In genomic region chr17:33717246-33717645, GRCm38 (mm10) we compare ENCODE assay signal across 17 mouse cellular contexts. TPM values are rescaled to one million over a fixed set of nuclear protein-coding genes. Genes with fewer than 3 reads are reported as not detected.
DNase-seq lines count a peak whose midpoint lies in the region; ATAC-seq and TF ChIP-seq lines count a peak whose summit lies in the region.
"Had no signal": no experiment of that assay in that cellular context is flagged by ENCODE, and none has a peak within 500 bp of the region (broad histone marks: within the 10 kb centered on the region; RNA-seq: fewer than 3 reads in every experiment).

No protein-coding gene starts in this region.

- H3K9me3 ChIP-seq in heart, embryonic 10.5 days: no peaks in the 10 kb centered on the region
- 0 out of 2 replicates have a peak, but pooled peaks cover under 1% of the 10 kb centered on the region for H3K9me3 ChIP-seq in midbrain, embryonic 10.5 days (replicated peaks)
- H3K9me3 ChIP-seq in midbrain, embryonic 11.5 days (ENCODE audit: control insufficient read depth, low read length): no peaks in the 10 kb centered on the region
- no peaks in the 10 kb centered on the region for H3K9me3 ChIP-seq in limb, embryonic 12.5 days
- no peaks in the 10 kb centered on the region for H3K9me3 ChIP-seq in liver, postnatal 0 days (ENCODE audit: low read length)
- H3K9me3 ChIP-seq: embryonic facial prominence, embryonic 13.5 days; forebrain, embryonic 13.5 days had no signal

- H3K4me2 ChIP-seq in midbrain, embryonic 11.5 days: no peak overlapping the region
- 0 out of 2 replicates have a peak overlapping the region, but pooled peaks have one; percentile 76 for H3K4me2 ChIP-seq in limb, embryonic 12.5 days
- H3K4me2 ChIP-seq in liver, postnatal 0 days (ENCODE audit: low read depth, low read length): peak overlapping the region; percentile 75

- no peak for ATAC-seq in midbrain, embryonic 11.5 days (ENCODE audit: low FRiP score)
- no peak for ATAC-seq in limb, embryonic 12.5 days (ENCODE audit: insufficient number of reproducible peaks, insufficient read depth, low FRiP score, low TSS enrichment, low read depth)
- ATAC-seq in liver, postnatal 0 days: no peak
- ATAC-seq: forebrain, embryonic 13.5 days; intestine, embryonic 16.5 days had no signal

- DNase-seq in heart, embryonic 10.5 days (ENCODE audit: low spot score): peak; percentile 53
- no peak for DNase-seq in heart, adult 18-20 months
- DNase-seq in midbrain, embryonic 10.5 days (ENCODE audit: low spot score): no peak
- DNase-seq in midbrain, embryonic 11.5 days (ENCODE audit: low spot score, missing footprints): no peak
- no peak for DNase-seq in liver, postnatal 0 days
- no peak for DNase-seq in thymus, postnatal 25 days
- DNase-seq in layer of hippocampus, postnatal 14 days (ENCODE audit: low spot score in 2 of 2): no peak
- DNase-seq: adrenal gland, postnatal 10 days; B cell, adult 2 months; gastrocnemius, postnatal 10 days; kidney, postnatal 25 days; left cerebral cortex, postnatal 4 days; midbrain, embryonic 14.5 days had no signal

- peaks cover 9% of the 10 kb centered on the region; the same call in 1 of the 2 replicates for H3K4me1 ChIP-seq in heart, embryonic 10.5 days
- peaks cover 6% of the 10 kb centered on the region for H3K4me1 ChIP-seq in midbrain, embryonic 10.5 days
- H3K4me1 ChIP-seq in midbrain, embryonic 11.5 days (ENCODE audit: control insufficient read depth, insufficient read depth, low read length): peaks cover 5% of the 10 kb centered on the region; the same call in 1 of the 2 replicates
- H3K4me1 ChIP-seq in limb, embryonic 12.5 days (replicated peaks): peaks cover 4% of the 10 kb centered on the region; the same call in 1 of the 2 replicates
- peaks cover 27% of the 10 kb centered on the region for H3K4me1 ChIP-seq in liver, postnatal 0 days (ENCODE audit: insufficient read depth)

- H3K27ac ChIP-seq in heart, embryonic 10.5 days: peak overlapping the region; percentile 10; the same call in 1 of the 2 replicates
- no peak overlapping the region for H3K27ac ChIP-seq in midbrain, embryonic 10.5 days (replicated peaks)
- H3K27ac ChIP-seq in midbrain, embryonic 11.5 days (ENCODE audit: low read depth, low read length): no peak overlapping the region
- no peak overlapping the region for H3K27ac ChIP-seq in limb, embryonic 12.5 days
- peak overlapping the region; percentile 85 for H3K27ac ChIP-seq in liver, postnatal 0 days (ENCODE audit: low read depth)
- H3K27ac ChIP-seq: embryonic facial prominence, embryonic 13.5 days; forebrain, embryonic 13.5 days had no signal

- TF ChIP-seq EP300 in liver, postnatal 0 days (IDR thresholded peaks at IDR 0.05; ENCODE audit: low read depth): no peak

- no peaks in the 10 kb centered on the region for H3K36me3 ChIP-seq in heart, embryonic 10.5 days
- 0 out of 2 replicates have a peak, but pooled peaks cover 5% of the 10 kb centered on the region for H3K36me3 ChIP-seq in midbrain, embryonic 10.5 days
- H3K36me3 ChIP-seq in midbrain, embryonic 11.5 days (ENCODE audit: control insufficient read depth, insufficient read depth, low read length): no peaks in the 10 kb centered on the region
- no peaks in the 10 kb centered on the region for H3K36me3 ChIP-seq in limb, embryonic 12.5 days
- H3K36me3 ChIP-seq in liver, postnatal 0 days (replicated peaks; ENCODE audit: insufficient read depth, low read length): peaks cover 12% of the 10 kb centered on the region
- H3K36me3 ChIP-seq: embryonic facial prominence, embryonic 13.5 days had no signal

- no peak overlapping the region for H3K9ac ChIP-seq in midbrain, embryonic 11.5 days (ENCODE audit: low read length)
- H3K9ac ChIP-seq in limb, embryonic 12.5 days (replicated peaks): no peak overlapping the region
- peak overlapping the region; percentile 84 for H3K9ac ChIP-seq in liver, postnatal 0 days (replicated peaks)

- WGBS in heart, embryonic 10.5 days: 90% methylated on average over 1 of the region's 1 CpGs
- 97% methylated on average over 1 of the region's 1 CpGs for WGBS in midbrain, embryonic 10.5 days
- WGBS in midbrain, embryonic 11.5 days: 93% methylated on average over 1 of the region's 1 CpGs
- WGBS in limb, embryonic 12.5 days: 100% methylated on average over 1 of the region's 1 CpGs
- WGBS in liver, postnatal 0 days (ENCODE audit: insufficient replicate concordance): 83% methylated on average over 1 of the region's 1 CpGs

- H3K4me3 ChIP-seq in heart, embryonic 10.5 days: peak overlapping the region; percentile 29
- H3K4me3 ChIP-seq in midbrain, embryonic 10.5 days: 0 out of 2 replicates have a peak overlapping the region, but pooled peaks have one; percentile 88
- no peak overlapping the region for H3K4me3 ChIP-seq in midbrain, embryonic 11.5 days (ENCODE audit: low read depth, low read length)
- H3K4me3 ChIP-seq in limb, embryonic 12.5 days (replicated peaks): 0 out of 2 replicates have a peak overlapping the region, but pooled peaks have one; percentile 9
- peak overlapping the region; percentile 84 for H3K4me3 ChIP-seq in liver, postnatal 0 days (ENCODE audit: low read depth, low read length)

- no peaks in the 10 kb centered on the region for H3K27me3 ChIP-seq in heart, embryonic 10.5 days (ENCODE audit: insufficient read depth, poor library complexity, severe bottlenecking)
- H3K27me3 ChIP-seq in midbrain, embryonic 10.5 days (ENCODE audit: low read depth, poor library complexity, severe bottlenecking): no peaks in the 10 kb centered on the region
- H3K27me3 ChIP-seq in midbrain, embryonic 11.5 days (ENCODE audit: control insufficient read depth, insufficient read depth, low read length): no peaks in the 10 kb centered on the region
- no peaks in the 10 kb centered on the region for H3K27me3 ChIP-seq in limb, embryonic 12.5 days
- H3K27me3 ChIP-seq in liver, postnatal 0 days (ENCODE audit: insufficient read depth, low read length): no peaks in the 10 kb centered on the region
- H3K27me3 ChIP-seq: embryonic facial prominence, embryonic 13.5 days; forebrain, embryonic 13.5 days had no signal

- TF ChIP-seq CTCF in liver, postnatal 0 days (IDR thresholded peaks at IDR 0.05; ENCODE audit: low read depth): no peak

RNA-seq across cellular contexts. Expression of gene March2, which starts 1.2 kb away (rescaled TPM):
- polyA plus RNA-seq in heart, embryonic 10.5 days (2016; fragmentation: Nextera tagmentation; extraction: Ambion mirVana): 65.8 and 73.1 TPM in 2 replicates
- total RNA-seq in heart, adult 18-20 months (2021): 100 to 1,000 TPM; 131 to 133 TPM
- polyA plus RNA-seq in midbrain, embryonic 10.5 days (2016; fragmentation: Nextera tagmentation; extraction: Ambion mirVana): 35.5 and 39.5 TPM in 2 replicates
- polyA plus RNA-seq in midbrain, embryonic 11.5 days (2014; fragmentation: Nextera tagmentation; extraction: Ambion mirVana): 37.3 and 39.0 TPM in 2 replicates
- 39.1 and 39.4 TPM in 2 replicates for polyA plus RNA-seq in limb, embryonic 12.5 days (2016; fragmentation: Nextera tagmentation; extraction: Ambion mirVana)
- polyA plus RNA-seq in liver, postnatal 0 days (2015; fragmentation: Nextera tagmentation; extraction: Ambion mirVana): 137 and 144 TPM in 2 replicates
- 10 to 100 TPM; 84.7 to 89.0 TPM for total RNA-seq in layer of hippocampus, postnatal 14 days (2021)

RNA-seq across cellular contexts. Expression of gene Hnrnpm, which starts 30.6 kb away (rescaled TPM):
- polyA plus RNA-seq in heart, embryonic 10.5 days (2016; fragmentation: Nextera tagmentation; extraction: Ambion mirVana): 281 and 336 TPM in 2 replicates
- 10 to 100 TPM; 89.0 to 93.4 TPM for total RNA-seq in heart, adult 18-20 months (2021)
- 511 and 521 TPM in 2 replicates for polyA plus RNA-seq in midbrain, embryonic 10.5 days (2016; fragmentation: Nextera tagmentation; extraction: Ambion mirVana)
- 581 and 639 TPM in 2 replicates for polyA plus RNA-seq in midbrain, embryonic 11.5 days (2014; fragmentation: Nextera tagmentation; extraction: Ambion mirVana)
- polyA plus RNA-seq in limb, embryonic 12.5 days (2016; fragmentation: Nextera tagmentation; extraction: Ambion mirVana): 477 and 517 TPM in 2 replicates
- polyA plus RNA-seq in liver, postnatal 0 days (2015; fragmentation: Nextera tagmentation; extraction: Ambion mirVana): 91.9 and 96.6 TPM in 2 replicates
- 100 to 1,000 TPM; 128 to 134 TPM for total RNA-seq in layer of hippocampus, postnatal 14 days (2021)

RNA-seq across cellular contexts. Expression of gene Rab11b, which starts 43.1 kb away (rescaled TPM):
- 316 and 329 TPM in 2 replicates for polyA plus RNA-seq in heart, embryonic 10.5 days (2016; fragmentation: Nextera tagmentation; extraction: Ambion mirVana)
- total RNA-seq in heart, adult 18-20 months (2021): 100 to 1,000 TPM; 202 to 251 TPM
- polyA plus RNA-seq in midbrain, embryonic 10.5 days (2016; fragmentation: Nextera tagmentation; extraction: Ambion mirVana): 363 and 422 TPM in 2 replicates
- polyA plus RNA-seq in midbrain, embryonic 11.5 days (2014; fragmentation: Nextera tagmentation; extraction: Ambion mirVana): 295 and 314 TPM in 2 replicates
- polyA plus RNA-seq in limb, embryonic 12.5 days (2016; fragmentation: Nextera tagmentation; extraction: Ambion mirVana): 335 and 351 TPM in 2 replicates
- 80.4 and 88.9 TPM in 2 replicates for polyA plus RNA-seq in liver, postnatal 0 days (2015; fragmentation: Nextera tagmentation; extraction: Ambion mirVana)
- total RNA-seq in layer of hippocampus, postnatal 14 days (2021): 100 to 1,000 TPM; 281 to 286 TPM

Comparison
In these comparisons a context has a peak if more than half of its experiments do, and no peak if none do; other contexts are left out.
1. H3K27ac ChIP-seq: peak in heart, embryonic 10.5 days (single experiment) and liver, postnatal 0 days (single experiment); none in midbrain, embryonic 10.5 days (single experiment), midbrain, embryonic 11.5 days (single experiment) and limb, embryonic 12.5 days (single experiment).